In the genomic region with DNA sequence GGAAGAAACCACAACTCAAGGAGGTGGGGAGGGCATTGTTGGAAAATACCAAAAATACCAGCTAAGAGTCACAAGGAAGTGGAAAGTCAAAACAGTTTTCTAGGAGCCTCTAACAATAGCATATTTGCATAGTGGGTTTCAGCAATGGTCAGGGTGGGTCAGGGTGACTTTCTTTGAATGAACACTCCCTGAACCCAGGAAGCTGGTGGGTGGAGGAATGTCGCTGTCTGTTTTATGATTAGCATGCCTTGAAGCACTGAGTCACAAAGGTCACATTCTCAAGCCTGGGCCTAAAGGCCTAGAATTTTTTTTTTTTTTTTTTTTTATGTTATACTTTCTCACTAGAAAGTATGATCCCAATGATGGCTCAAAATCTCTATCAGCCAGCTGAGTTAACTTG, we compare ENCODE assay signal across 17 mouse cellular contexts. TPM values are rescaled to one million over a fixed set of nuclear protein-coding genes. Genes with fewer than 3 reads are reported as not detected.
"Had no signal": no experiment of that assay in that cellular context is flagged by ENCODE, and none has a peak within 500 bp of the region (broad histone marks: within the 10 kb centered on the region; RNA-seq: fewer than 3 reads in every experiment).

No protein-coding gene starts in this region.

RNA-seq across cellular contexts. Expression of a gene that starts 20.1 kb away (rescaled TPM):
- total RNA-seq: heart, postnatal 10 days; heart, postnatal 14 days; heart, postnatal 25 days; heart, postnatal 36 days; heart, postnatal 4 days; hematopoietic stem cell, adult 5-6 weeks; hindbrain, postnatal 0 days; layer of hippocampus, adult 18-20 months; layer of hippocampus, adult 2 months; layer of hippocampus, adult 8-10 months; layer of hippocampus, postnatal 10 days; layer of hippocampus, postnatal 14 days; layer of hippocampus, postnatal 25 days; layer of hippocampus, postnatal 36 days; left cerebral cortex, adult 18-20 months; left cerebral cortex, adult 2 months; left cerebral cortex, adult 8-10 months had no signal
